Mouse (Mus musculus): ENCODE measurements around the gene Hmcn1. TPM values are rescaled to one million over a fixed set of nuclear protein-coding genes. Genes with fewer than 3 reads are reported as not detected.

The Hmcn1 gene
- polyA plus RNA-seq, 1 experiment from 2014 or later: 20.9 TPM

DNA sequence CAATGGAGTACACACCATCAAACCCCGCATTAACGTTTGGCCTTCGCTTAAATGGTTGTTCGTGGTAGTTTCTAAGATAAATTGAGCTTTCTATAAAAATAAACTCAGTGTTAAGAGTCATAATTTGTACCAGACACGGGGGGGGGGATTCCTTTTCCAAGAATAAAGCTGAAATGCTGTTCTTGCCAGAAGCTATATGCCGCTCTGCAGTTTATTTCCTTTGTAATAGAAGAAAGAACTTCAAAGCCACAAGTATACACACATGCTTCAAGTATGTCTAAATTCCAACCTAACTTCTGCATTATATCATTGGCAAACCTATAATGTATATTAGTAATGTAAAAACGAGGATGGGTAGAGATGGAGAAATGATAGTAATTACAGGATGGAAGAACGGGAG lies 37.9 kb upstream of the Hmcn1 start:
- Histone ChIP-seq H3K27ac (ENCODE audit: poor library complexity, severe bottlenecking) (no peak overlapping the region), H3K4me1 (replicated peaks) (peaks cover 7% of the 10 kb centered on the region; the same call in 1 of the 2 replicates), H3K36me3 (no peaks in the 10 kb centered on the region), H3K4me3 (no peak overlapping the region), H3K4me2 (no peak overlapping the region), H3K9me3 (replicated peaks) (no peaks in the 10 kb centered on the region), H3K27me3 (replicated peaks) (no peaks in the 10 kb centered on the region), H3K9ac (no peak overlapping the region)
- no peak for ATAC-seq (ENCODE audit: insufficient number of reproducible peaks, low FRiP score)
- WGBS: 77% methylated on average over 8 of the region's 8 CpGs

DNA sequence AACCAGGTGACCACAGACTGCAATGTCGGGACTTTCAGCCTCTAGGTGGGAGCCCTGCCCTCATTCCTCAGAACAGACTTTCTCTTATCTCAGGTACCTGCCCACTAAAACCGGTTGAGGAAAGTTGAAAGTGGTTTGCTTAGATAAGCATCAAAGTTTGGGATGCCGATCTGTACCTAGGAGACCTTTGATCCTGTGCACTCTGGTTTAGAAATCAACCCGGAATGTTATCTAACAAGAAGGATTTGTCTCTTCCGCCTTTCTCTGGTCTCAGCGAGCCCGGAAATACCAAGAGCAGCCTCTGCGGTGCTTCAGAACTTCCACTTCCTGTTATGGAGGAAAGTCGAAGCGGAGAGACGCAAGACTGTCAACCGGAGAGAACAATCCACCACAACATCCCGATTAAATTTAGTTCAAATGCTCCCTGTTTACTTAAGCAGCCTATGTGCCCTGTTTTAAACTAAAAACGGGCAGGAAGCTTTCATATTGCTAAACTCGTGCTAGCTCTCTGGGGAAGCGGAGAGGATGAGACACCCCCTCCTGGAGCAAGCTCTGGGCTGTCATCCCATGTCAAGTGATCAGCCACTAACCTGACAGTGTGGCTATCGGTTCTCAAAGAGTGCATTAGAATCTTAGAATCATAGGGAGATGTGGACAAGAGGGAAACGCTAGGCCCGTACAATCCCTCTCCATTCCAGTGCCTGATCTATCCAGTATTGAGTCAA lies 32.0 kb upstream of the Hmcn1 start:
- Histone ChIP-seq H3K9me3 (replicated peaks) (no peaks in the 10 kb centered on the region), H3K4me2 (0 out of 2 replicates have a peak overlapping the region, but pooled peaks have one; percentile 8), H3K27me3 (replicated peaks) (no peaks in the 10 kb centered on the region), H3K36me3 (no peaks in the 10 kb centered on the region), H3K9ac (no peak overlapping the region), H3K4me3 (no peak overlapping the region), H3K27ac (ENCODE audit: poor library complexity, severe bottlenecking) (no peak overlapping the region), H3K4me1 (replicated peaks) (no peaks in the 10 kb centered on the region)
- ATAC-seq (ENCODE audit: insufficient number of reproducible peaks, low FRiP score): no peak
- 64% methylated on average over 19 of the region's 19 CpGs for WGBS

DNA sequence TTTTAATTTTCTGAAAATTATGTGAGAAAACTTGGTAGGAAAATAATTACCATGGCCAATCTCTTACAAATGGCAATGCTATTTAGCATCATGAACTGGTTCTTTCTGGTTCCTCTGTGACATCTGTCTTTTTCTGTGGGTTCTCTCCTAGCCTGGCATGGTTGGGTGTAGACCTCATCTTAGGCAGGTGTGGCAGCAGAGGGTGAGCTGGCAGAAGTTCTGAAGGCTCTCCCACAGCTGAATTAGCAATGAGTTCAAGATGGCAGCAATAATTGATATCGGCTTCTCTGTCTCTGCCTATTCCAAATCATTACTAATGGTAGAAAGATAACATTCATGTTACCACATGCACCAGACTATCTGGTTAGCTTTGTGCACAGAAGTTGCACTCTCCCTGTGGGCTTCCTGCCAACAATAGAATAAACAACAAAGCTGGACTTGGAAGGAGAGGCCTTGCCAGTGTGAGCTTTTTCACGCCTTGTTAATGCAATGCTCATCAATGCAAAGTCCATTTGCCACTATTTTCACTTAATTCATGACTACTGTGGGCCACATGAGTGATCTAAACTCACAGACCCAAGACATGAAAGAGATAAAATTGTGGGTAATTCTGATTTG lies 26.1 kb upstream of the Hmcn1 start:
- ATAC-seq (ENCODE audit: insufficient number of reproducible peaks, low FRiP score): no peak
- Histone ChIP-seq H3K4me3 (no peak overlapping the region), H3K27me3 (replicated peaks) (no peaks in the 10 kb centered on the region), H3K9me3 (replicated peaks) (no peaks in the 10 kb centered on the region), H3K27ac (ENCODE audit: poor library complexity, severe bottlenecking) (no peak overlapping the region), H3K4me2 (no peak overlapping the region), H3K9ac (no peak overlapping the region), H3K36me3 (no peaks in the 10 kb centered on the region), H3K4me1 (replicated peaks) (no peaks in the 10 kb centered on the region)
- WGBS: 72% methylated on average over 2 of the region's 2 CpGs

DNA sequence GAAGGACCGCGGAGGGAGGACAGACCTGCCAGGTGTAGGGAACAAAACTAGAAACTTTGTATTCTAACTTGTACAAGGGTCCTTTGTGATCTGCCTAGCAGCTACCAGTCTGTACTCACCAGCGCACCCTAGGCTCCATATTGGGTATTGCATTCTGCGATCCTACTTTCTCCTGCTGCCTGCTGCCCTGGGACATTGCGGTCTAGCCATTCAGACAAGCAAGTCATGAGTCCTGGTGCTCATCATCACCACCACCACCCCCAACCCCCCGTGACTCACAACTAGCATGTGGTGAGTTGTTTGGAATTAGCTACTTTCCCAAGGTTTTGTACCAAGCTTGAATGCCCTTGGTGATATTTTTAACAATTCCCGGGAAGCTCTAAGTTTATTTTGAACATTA lies 17.8 kb upstream of the Hmcn1 start:
- Histone ChIP-seq H3K4me1 (replicated peaks) (peaks cover 17% of the 10 kb centered on the region), H3K27ac (ENCODE audit: poor library complexity, severe bottlenecking) (no peak overlapping the region), H3K9ac (no peak overlapping the region), H3K36me3 (no peaks in the 10 kb centered on the region), H3K27me3 (replicated peaks) (no peaks in the 10 kb centered on the region), H3K4me3 (no peak overlapping the region), H3K4me2 (no peak overlapping the region), H3K9me3 (replicated peaks) (no peaks in the 10 kb centered on the region)
- WGBS: 22% methylated on average over 7 of the region's 7 CpGs
- ATAC-seq (ENCODE audit: insufficient number of reproducible peaks, low FRiP score): no peak

DNA sequence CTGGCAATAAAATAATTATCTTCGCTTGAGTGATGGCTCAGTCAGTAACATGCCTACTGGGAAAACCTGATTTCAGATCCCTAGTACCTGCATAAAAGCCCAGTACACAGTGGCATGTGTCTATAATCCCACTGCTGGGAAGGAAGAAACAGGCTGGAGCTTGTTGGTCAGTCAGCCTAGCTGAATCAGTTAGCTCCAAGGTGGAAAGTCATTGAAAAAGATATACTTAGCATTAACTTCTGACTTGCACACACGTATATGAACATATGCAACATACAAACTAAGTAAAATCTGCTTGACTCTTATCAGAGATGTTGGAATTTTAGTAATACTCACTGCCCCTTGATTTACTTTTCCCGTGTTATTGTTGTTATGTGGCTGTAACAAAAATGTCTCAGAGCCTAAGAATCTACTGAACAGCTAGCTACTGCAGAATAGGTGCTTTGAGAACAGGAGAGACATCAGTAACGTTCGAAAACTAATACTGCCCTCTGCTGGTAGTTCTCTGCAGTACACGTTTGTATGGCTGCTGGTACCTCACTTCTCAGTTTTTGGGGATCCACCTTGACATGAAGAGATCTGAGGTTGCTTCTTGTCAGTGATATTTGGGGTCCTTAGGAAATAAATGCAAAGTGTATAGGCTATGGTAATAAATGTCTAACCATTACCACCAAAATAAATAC lies 16.0 kb upstream of the Hmcn1 start:
- no peak overlapping the region for H3K4me3 ChIP-seq
- H3K27me3 ChIP-seq (replicated peaks): no peaks in the 10 kb centered on the region
- peaks cover 17% of the 10 kb centered on the region for H3K4me1 ChIP-seq (replicated peaks)
- no peak for ATAC-seq (ENCODE audit: insufficient number of reproducible peaks, low FRiP score)
- no peak overlapping the region for H3K4me2 ChIP-seq
- no peaks in the 10 kb centered on the region for H3K36me3 ChIP-seq
- WGBS: 29% methylated on average over 6 of the region's 6 CpGs
- no peak overlapping the region for H3K9ac ChIP-seq
- no peak overlapping the region for H3K27ac ChIP-seq (ENCODE audit: poor library complexity, severe bottlenecking)
- no peaks in the 10 kb centered on the region for H3K9me3 ChIP-seq (replicated peaks)

DNA sequence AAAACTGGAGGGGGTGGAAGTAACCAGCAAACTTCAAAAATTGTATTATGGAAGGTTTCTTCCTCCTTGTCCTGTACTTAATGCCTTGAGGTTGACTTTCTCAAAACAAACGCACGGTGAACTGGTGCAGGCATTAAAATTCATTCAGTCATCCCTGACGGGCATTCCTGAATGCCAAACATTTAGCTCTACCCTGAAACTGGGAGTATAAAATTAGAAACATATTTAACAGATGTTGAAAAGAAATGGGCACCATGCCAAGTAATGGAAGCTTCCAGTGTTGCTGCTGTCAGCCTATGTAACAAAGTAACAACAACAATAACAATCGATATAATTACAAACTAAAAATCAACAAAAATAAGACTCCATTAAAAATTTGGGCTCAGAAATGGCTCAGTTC lies 14.5 kb upstream of the Hmcn1 start:
- WGBS: 41% methylated on average over 4 of the region's 4 CpGs
- no peak for ATAC-seq (ENCODE audit: insufficient number of reproducible peaks, low FRiP score)
- H3K4me2 ChIP-seq: no peak overlapping the region
- no peak overlapping the region for H3K9ac ChIP-seq
- no peak overlapping the region for H3K4me3 ChIP-seq
- H3K36me3 ChIP-seq: no peaks in the 10 kb centered on the region
- no peaks in the 10 kb centered on the region for H3K27me3 ChIP-seq (replicated peaks)
- peak overlapping the region; percentile 53; the same call in 1 of the 2 replicates for H3K27ac ChIP-seq (ENCODE audit: poor library complexity, severe bottlenecking)
- no peaks in the 10 kb centered on the region for H3K9me3 ChIP-seq (replicated peaks)
- peaks cover 17% of the 10 kb centered on the region for H3K4me1 ChIP-seq (replicated peaks)

DNA sequence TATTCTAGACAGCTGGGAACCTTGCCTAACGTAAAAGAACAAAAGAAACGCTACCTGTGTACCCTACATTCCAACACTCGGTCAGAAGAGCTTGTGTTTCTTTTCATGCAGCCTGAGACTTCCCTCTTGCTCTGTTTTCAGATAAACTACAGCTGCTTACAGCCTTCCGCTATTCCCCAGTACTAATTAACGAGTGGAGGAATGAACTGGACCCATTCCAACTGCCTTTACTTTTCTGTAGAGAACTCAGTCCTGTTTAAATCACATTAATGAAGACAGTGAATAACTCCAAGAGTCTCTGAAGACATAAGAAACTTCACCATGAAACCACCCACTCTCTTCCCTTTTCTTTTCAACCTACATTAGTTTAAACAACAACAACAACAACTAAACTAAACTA lies 10.8 kb upstream of the Hmcn1 start:
- no peak overlapping the region for H3K4me2 ChIP-seq
- H3K27ac ChIP-seq (ENCODE audit: poor library complexity, severe bottlenecking): no peak overlapping the region
- ATAC-seq (ENCODE audit: insufficient number of reproducible peaks, low FRiP score): no peak
- no peak overlapping the region for H3K4me3 ChIP-seq
- 66% methylated on average over 5 of the region's 5 CpGs for WGBS
- no peaks in the 10 kb centered on the region for H3K9me3 ChIP-seq (replicated peaks)
- no peaks in the 10 kb centered on the region for H3K36me3 ChIP-seq
- peaks cover 36% of the 10 kb centered on the region for H3K4me1 ChIP-seq (replicated peaks)
- no peaks in the 10 kb centered on the region for H3K27me3 ChIP-seq (replicated peaks)
- H3K9ac ChIP-seq: no peak overlapping the region

DNA sequence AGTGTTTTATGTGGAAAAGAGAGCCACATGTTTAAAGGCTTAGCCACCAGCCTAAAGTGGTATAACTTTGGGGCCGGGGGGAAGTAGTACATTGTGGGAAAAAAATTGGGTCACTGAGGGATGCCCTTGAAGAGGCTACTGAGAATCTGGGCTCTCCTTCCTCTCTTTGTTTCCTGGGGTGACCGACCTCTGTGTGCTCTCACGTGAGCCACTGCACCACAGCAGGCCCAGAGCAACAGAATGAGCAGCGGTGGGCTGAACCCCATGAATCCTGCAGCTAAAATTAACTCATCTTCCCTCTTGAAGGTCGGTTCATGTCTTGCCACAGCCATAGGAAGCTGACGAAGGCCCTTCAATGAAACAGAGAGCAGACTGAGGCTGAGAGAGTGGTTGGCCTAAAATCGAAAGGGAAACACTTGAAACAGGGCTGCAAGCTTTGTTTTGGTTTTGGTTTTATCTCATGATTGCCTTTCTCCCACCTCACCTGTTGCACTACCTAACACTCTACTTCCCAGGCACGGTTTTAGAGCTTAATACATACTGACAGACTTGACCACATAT lies 8.7 kb upstream of the Hmcn1 start:
- peak overlapping the region; percentile 8; the same call in 1 of the 2 replicates for H3K27ac ChIP-seq (ENCODE audit: poor library complexity, severe bottlenecking)
- H3K27me3 ChIP-seq (replicated peaks): no peaks in the 10 kb centered on the region
- peaks cover 25% of the 10 kb centered on the region for H3K4me1 ChIP-seq (replicated peaks)
- H3K4me3 ChIP-seq: no peak overlapping the region
- H3K36me3 ChIP-seq: no peaks in the 10 kb centered on the region
- no peaks in the 10 kb centered on the region for H3K9me3 ChIP-seq (replicated peaks)
- H3K9ac ChIP-seq: no peak overlapping the region
- no peak for ATAC-seq (ENCODE audit: insufficient number of reproducible peaks, low FRiP score)
- WGBS: 64% methylated on average over 8 of the region's 8 CpGs
- H3K4me2 ChIP-seq: no peak overlapping the region

DNA sequence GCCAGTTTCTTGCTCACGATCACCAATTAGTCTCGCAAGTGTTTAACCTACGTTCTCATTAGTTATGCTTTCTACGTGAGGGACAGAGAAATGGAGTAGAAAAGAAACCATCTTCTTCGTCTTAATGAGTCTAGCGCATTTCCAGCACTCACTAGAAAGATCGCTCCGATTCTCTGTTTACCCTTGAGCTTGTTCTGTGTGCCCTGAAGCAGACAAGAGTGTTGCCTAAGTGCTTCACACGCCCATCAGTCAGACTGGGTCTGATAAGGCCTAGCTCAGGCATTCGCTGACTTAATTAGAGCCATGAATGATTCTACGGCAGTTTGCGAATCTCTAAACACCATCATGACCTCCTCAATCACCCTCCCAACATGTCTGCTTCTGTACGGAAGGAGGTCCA lies 7.5 kb upstream of the Hmcn1 start:
- Histone ChIP-seq H3K4me1 (replicated peaks) (peaks cover 22% of the 10 kb centered on the region), H3K27me3 (replicated peaks) (no peaks in the 10 kb centered on the region), H3K36me3 (no peaks in the 10 kb centered on the region), H3K9me3 (replicated peaks) (peaks cover 4% of the 10 kb centered on the region; the same call in 1 of the 2 replicates), H3K4me3 (0 out of 2 replicates have a peak overlapping the region, but pooled peaks have one; percentile 9), H3K27ac (ENCODE audit: poor library complexity, severe bottlenecking) (no peak overlapping the region), H3K9ac (no peak overlapping the region), H3K4me2 (peak overlapping the region; percentile 56)
- WGBS: 44% methylated on average over 13 of the region's 13 CpGs
- ATAC-seq (ENCODE audit: insufficient number of reproducible peaks, low FRiP score): no peak

DNA sequence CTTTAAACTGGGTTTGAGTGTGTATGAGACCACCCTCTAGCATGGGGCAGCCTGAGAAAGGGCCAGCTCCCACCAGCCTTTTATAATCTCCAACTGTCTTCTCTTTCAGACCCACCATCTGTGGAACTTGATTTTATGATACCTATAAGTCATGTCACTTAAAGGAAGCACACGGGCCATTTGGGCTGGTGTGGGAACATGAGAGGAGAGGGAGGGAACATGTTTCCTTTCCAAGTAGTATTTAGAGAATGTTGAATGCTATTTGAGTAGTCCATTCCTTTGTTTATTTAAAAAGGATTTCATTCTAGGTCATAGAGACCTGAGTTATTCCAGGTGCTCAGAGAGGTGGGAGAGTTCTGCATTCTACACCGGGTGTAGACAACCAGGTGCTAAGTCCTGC lies 1.4 kb upstream of the Hmcn1 start:
- H3K4me2 ChIP-seq: no peak overlapping the region
- no peaks in the 10 kb centered on the region for H3K27me3 ChIP-seq (replicated peaks)
- no peaks in the 10 kb centered on the region for H3K36me3 ChIP-seq
- H3K9ac ChIP-seq: no peak overlapping the region
- peaks cover 4% of the 10 kb centered on the region; the same call in 1 of the 2 replicates for H3K9me3 ChIP-seq (replicated peaks)
- 78% methylated on average over 2 of the region's 2 CpGs for WGBS
- ATAC-seq (ENCODE audit: insufficient number of reproducible peaks, low FRiP score): no peak
- H3K27ac ChIP-seq (ENCODE audit: poor library complexity, severe bottlenecking): no peak overlapping the region
- H3K4me1 ChIP-seq (replicated peaks): 0 out of 2 replicates have a peak, but pooled peaks cover 5% of the 10 kb centered on the region
- no peak overlapping the region for H3K4me3 ChIP-seq

DNA sequence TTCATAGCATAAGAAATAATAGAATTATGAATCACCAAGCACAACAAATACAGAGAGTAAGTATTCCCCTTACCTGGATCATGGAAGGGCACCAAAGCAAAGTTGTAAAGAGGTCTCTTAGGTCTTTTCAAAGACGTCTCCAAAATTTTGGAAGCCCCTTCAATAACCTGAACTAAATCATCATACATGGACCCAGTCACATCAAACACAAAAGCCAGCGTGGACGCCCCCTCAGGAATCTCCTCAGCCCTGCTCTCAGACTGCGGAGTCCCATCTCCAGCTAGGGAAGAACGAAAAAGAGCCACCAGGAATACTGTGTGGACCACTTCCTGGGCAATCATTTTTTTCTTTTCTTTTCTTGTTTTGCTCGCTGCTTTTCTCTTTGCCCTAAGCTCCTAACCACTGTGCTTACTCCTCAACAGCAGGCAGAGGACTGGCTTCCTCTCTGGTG lies 499 bp downstream of the Hmcn1 start:
- peak overlapping the region; percentile 75 for H3K4me3 ChIP-seq
- peak overlapping the region; percentile 93 for H3K27ac ChIP-seq (ENCODE audit: poor library complexity, severe bottlenecking)
- no peaks in the 10 kb centered on the region for H3K36me3 ChIP-seq
- no peaks in the 10 kb centered on the region for H3K27me3 ChIP-seq (replicated peaks)
- peaks cover 4% of the 10 kb centered on the region; the same call in 1 of the 2 replicates for H3K9me3 ChIP-seq (replicated peaks)
- peak overlapping the region; percentile 65 for H3K4me2 ChIP-seq
- WGBS: under 1% methylated on average over 6 of the region's 6 CpGs
- peak overlapping the region; percentile 87 for H3K9ac ChIP-seq
- ATAC-seq (ENCODE audit: insufficient number of reproducible peaks, low FRiP score): peak; percentile 45
- peaks cover 14% of the 10 kb centered on the region for H3K4me1 ChIP-seq (replicated peaks)
